Mouse (Mus musculus): ENCODE measurements around the gene Carns1.

- TF ChIP-seq POLR2A (IDR thresholded peaks at IDR 0.05; ENCODE audit: low read depth, low read length) (no peak), CTCF (IDR thresholded peaks at IDR 0.05; ENCODE audit: extremely low read depth, insufficient read length, insufficient replicate concordance, low read depth, low read length) (no peak)
Observed at GRCm38 (mm10) chr19:4136463-4136862, 38.8 kb downstream of the Carns1 start.
